Mouse (Mus musculus) liver, adult 2 months (tissue): ENCODE results near the gene Kansl3. TPM values are rescaled to one million over a fixed set of nuclear protein-coding genes. Genes with fewer than 3 reads are reported as not detected.

Source experiments
- DNase-seq: peaks from one replicate; pipeline ENCODE4 v3.0.0-alpha.2; 2011; ENCODE audit warnings: low read depth, low spot score; ENCODE audit errors: extremely low read depth
- H3K27ac ChIP-seq: fragments of 200-500 bp; replicated peaks from 2 replicates; pipeline ENCODE4 v1.5.1; 2012; ENCODE audit warnings: low read depth, mild to moderate bottlenecking, control low read depth, inconsistent platforms, low read length; ENCODE audit not compliant: insufficient read depth
- H3K27me3 ChIP-seq: fragments of 200-500 bp; 2 replicates; pipeline ENCODE4 v1.6.1; 2012; ENCODE audit warnings: mild to moderate bottlenecking, moderate library complexity, low read length, inconsistent platforms; ENCODE audit not compliant: control insufficient read depth, insufficient read depth
- H3K36me3 ChIP-seq: fragments of 200-500 bp; 2 replicates; pipeline ENCODE4 v1.6.1; 2012; ENCODE audit warnings: low read length, inconsistent platforms; ENCODE audit not compliant: control insufficient read depth, insufficient read depth
- H3K4me1 ChIP-seq: fragments of 200-500 bp; 2 replicates; pipeline ENCODE4 v1.6.1; 2011; ENCODE audit warnings: low read length; ENCODE audit not compliant: control insufficient read depth, insufficient read depth
- H3K4me3 ChIP-seq: fragments of 200-500 bp; 2 replicates; pipeline ENCODE4 v1.5.1; 2011; ENCODE audit warnings: low read depth, mild to moderate bottlenecking, control low read depth, low read length, moderate library complexity; ENCODE audit not compliant: insufficient read depth
- H3K79me2 ChIP-seq: fragments of 200-500 bp; 2 replicates; pipeline ENCODE4 v1.6.1; 2012; ENCODE audit warnings: inconsistent platforms, mild to moderate bottlenecking, low read length, moderate library complexity; ENCODE audit not compliant: control insufficient read depth, insufficient read depth
- H3K9ac ChIP-seq: fragments of 200-500 bp; 2 replicates; pipeline ENCODE4 v1.6.1; 2012; ENCODE audit warnings: low read depth, mild to moderate bottlenecking, control low read depth, inconsistent platforms, low read length
- CTCF ChIP-seq: fragments of 200-500 bp; IDR thresholded peaks from 2 replicates; pipeline ENCODE4 v1.5.1; 2011; ENCODE audit warnings: low read depth, low read length, control low read depth
- POLR2A ChIP-seq: fragments of 200-500 bp; IDR thresholded peaks from 2 replicates; pipeline ENCODE4 v1.6.1; 2011; ENCODE audit warnings: low read length, control low read depth; ENCODE audit not compliant: insufficient read depth; ENCODE audit errors: extremely low read depth
- WGBS: fragments of 180-500 bp; shearing (Covaris S2); methylation state at CpG from one replicate; pipeline ENCODE4 v1.1.7; 2018; 5-methylcytosine and 5-hydroxymethylcytosine counted together
- polyA plus RNA-seq: library from polyadenylated mRNA; depleted of rRNA; stranded (reverse); fragments of >200 nt; gene quantifications from 2 replicates; pipeline ENCODE4 v1.2.3, GENCODE M21; 2012
- total RNA-seq: library from RNA; depleted of rRNA; stranded (reverse); fragments of >200 nt; gene quantifications from 2 replicates; pipeline ENCODE4 v1.2.3, GENCODE M21; 2014

Gene Kansl3
- total and polyA plus RNA-seq, 2 experiments: 14.9 to 25.4 TPM

GRCm38 (mm10) chr1:36371934-36372845, 3.2 kb upstream of the Kansl3 start, which contains the start of gene Fer1l5:
Fer1l5 (plus strand) TSS chr1:36372291.
- Histone ChIP-seq H3K79me2 (peaks cover 16% of the 10 kb centered on the region; the same call in 1 of the 2 replicates), H3K9ac (no peak within 1 kb of the TSS), H3K27ac (no peak within 1 kb of the TSS), H3K4me1 (peaks cover 12% of the 10 kb centered on the region), H3K36me3 (no peaks in the 10 kb centered on the region; the same call in 1 of the 2 replicates), H3K4me3 (no peak within 1 kb of the TSS), H3K27me3 (no peaks in the 10 kb centered on the region)
- no peak for TF ChIP-seq CTCF
- TF ChIP-seq POLR2A: no peak
- 85% methylated on average over 10 of the region's 10 CpGs for WGBS
- DNase-seq: no peak

- Histone ChIP-seq H3K9ac (no peak overlapping the region), H3K27me3 (no peaks in the 10 kb centered on the region), H3K27ac (peak overlapping the region; percentile 60), H3K36me3 (peaks cover 3% of the 10 kb centered on the region; the same call in 1 of the 2 replicates), H3K79me2 (peaks cover 24% of the 10 kb centered on the region; the same call in 1 of the 2 replicates), H3K4me1 (peaks cover 17% of the 10 kb centered on the region), H3K4me3 (no peak overlapping the region)
- TF ChIP-seq CTCF (no peak), POLR2A (no peak)
- WGBS: 25% methylated on average over 6 of the region's 6 CpGs
- peak; percentile 94 for DNase-seq
These were observed 1.9 kb upstream of the Kansl3 start for GRCm38 (mm10) chr1:36370918-36371317.

- Histone ChIP-seq H3K4me3 (peak overlapping the region; percentile 98), H3K27me3 (no peaks in the 10 kb centered on the region), H3K36me3 (peaks cover 16% of the 10 kb centered on the region), H3K9ac (peak overlapping the region; percentile 99), H3K79me2 (peaks cover 33% of the 10 kb centered on the region; the same call in 1 of the 2 replicates), H3K27ac (peak overlapping the region; percentile 93), H3K4me1 (peaks cover 17% of the 10 kb centered on the region)
- DNase-seq: peak; percentile 77
- TF ChIP-seq CTCF (no peak), POLR2A (no peak)
- WGBS: under 1% methylated on average over 54 of the region's 55 CpGs
These were observed 641 bp downstream of the Kansl3 start for GRCm38 (mm10) chr1:36368112-36368968.

GRCm38 (mm10) chr1:36367698-36368097, 1.3 kb downstream of the Kansl3 start:
- WGBS: 45% methylated on average over 12 of the region's 12 CpGs
- Histone ChIP-seq H3K9ac (peak overlapping the region; percentile 99), H3K36me3 (peaks cover 18% of the 10 kb centered on the region), H3K4me1 (peaks cover 17% of the 10 kb centered on the region), H3K27ac (peak overlapping the region; percentile 93), H3K4me3 (peak overlapping the region; percentile 98), H3K79me2 (peaks cover 33% of the 10 kb centered on the region; the same call in 1 of the 2 replicates), H3K27me3 (no peaks in the 10 kb centered on the region)
- DNase-seq: no peak
- TF ChIP-seq CTCF (no peak), POLR2A (no peak)

DNA sequence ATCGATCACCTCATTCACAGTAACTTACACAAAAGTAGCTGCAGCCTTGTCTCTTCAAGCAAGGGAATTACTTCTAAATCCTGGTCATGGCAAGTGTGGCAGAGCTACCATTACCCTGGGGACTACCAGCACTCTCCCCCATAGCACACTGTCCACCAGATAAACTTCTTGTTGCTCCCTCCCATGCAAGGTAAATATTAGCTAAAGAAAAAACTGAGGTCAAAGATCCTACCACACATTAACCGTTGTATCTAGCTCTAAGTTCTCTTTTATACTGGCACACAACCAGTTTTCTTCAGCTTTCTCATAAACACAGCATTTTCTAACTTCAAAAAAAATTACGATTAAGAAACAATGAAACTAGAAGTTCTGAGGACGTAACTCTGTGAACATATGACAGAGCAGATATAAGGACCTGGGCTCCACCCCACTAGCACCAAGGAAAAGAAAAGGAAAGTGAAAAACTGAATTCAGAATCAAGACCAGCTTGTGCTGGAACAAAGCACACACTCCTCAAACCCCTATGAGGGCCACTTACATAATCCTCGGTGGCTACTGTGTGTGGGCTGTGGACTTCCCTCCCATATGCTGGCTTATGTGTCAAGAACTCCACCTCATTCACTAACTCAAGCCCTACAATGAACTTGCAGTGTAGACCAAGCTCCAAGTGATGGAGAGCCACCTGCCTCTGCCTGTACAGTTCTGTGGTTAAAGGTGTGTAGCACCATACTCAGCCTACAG, 11.9 kb downstream of the Kansl3 start:
- 24% methylated on average over 5 of the region's 5 CpGs for WGBS
- Histone ChIP-seq H3K79me2 (peaks cover 17% of the 10 kb centered on the region), H3K4me1 (peaks cover 23% of the 10 kb centered on the region), H3K4me3 (no peak overlapping the region), H3K36me3 (peaks cover 62% of the 10 kb centered on the region), H3K9ac (peak overlapping the region; percentile 38), H3K27ac (peak overlapping the region; percentile 75), H3K27me3 (no peaks in the 10 kb centered on the region)
- TF ChIP-seq CTCF (no peak), POLR2A (no peak)
- DNase-seq: peak; percentile 92
